Mouse (Mus musculus) olfactory bulb, adult 2 months (tissue): ENCODE data around the gene Gins3.

ENCODE experiments used
- CTCF ChIP-seq: fragments of 200-500 bp; IDR thresholded peaks from 2 replicates; pipeline ENCODE4 v1.5.1; 2012; ENCODE audit warnings: low read depth, mild to moderate bottlenecking, low read length, moderate library complexity; ENCODE audit not compliant: insufficient read depth
- POLR2A ChIP-seq: fragments of 200-500 bp; IDR thresholded peaks from 2 replicates; pipeline ENCODE4 v1.6.1; 2012; ENCODE audit warnings: mild to moderate bottlenecking, low read depth, low read length, moderate library complexity; ENCODE audit not compliant: insufficient read depth

- TF ChIP-seq POLR2A, result no peak
- TF ChIP-seq CTCF, result no peak
These were observed 26.0 kb upstream of the Gins3 start for GRCm38 (mm10) chr8:95607210-95607609.
